Mouse (Mus musculus) lung, embryonic 14.5 days (tissue): Measurements from ENCODE around the gene Mmd. TPM values are rescaled to one million over a fixed set of nuclear protein-coding genes. Genes with fewer than 3 reads are reported as not detected.
A peak's percentile ranks its signal among the peaks of the same experiment; 100 is the strongest.

Experiments
- ATAC-seq: fragments of 200-750 bp; cut with Nextera tagmentation; 2 replicates; pipeline ENCODE4 v1.8.0; 2017; ENCODE audit warnings: mild to moderate bottlenecking, moderate TSS enrichment, moderate library complexity; ENCODE audit not compliant: insufficient read depth
- DNase-seq: peaks from one replicate; pipeline ENCODE4 v3.0.0-alpha.2; 2015
- H3K27ac ChIP-seq: fragments of 300-500 bp; sonication (generic); 2 replicates; pipeline ENCODE4 v1.5.1; 2014; ENCODE audit warnings: low read depth, mild to moderate bottlenecking, moderate library complexity
- H3K27me3 ChIP-seq: fragments of 300-500 bp; sonication (generic); 2 replicates; pipeline ENCODE4 v1.6.1; 2014; ENCODE audit warnings: low read length, control low read depth; ENCODE audit not compliant: insufficient read depth
- H3K36me3 ChIP-seq: fragments of 300-500 bp; sonication (generic); 2 replicates; pipeline ENCODE4 v1.6.1; 2014; ENCODE audit warnings: control low read depth; ENCODE audit not compliant: insufficient read depth
- H3K4me1 ChIP-seq: fragments of 300-500 bp; sonication (generic); 2 replicates; pipeline ENCODE4 v1.6.1; 2014; ENCODE audit warnings: antibody characterized with exemption, control low read depth; ENCODE audit not compliant: insufficient read depth
- H3K4me2 ChIP-seq: fragments of 300-500 bp; sonication (generic); 2 replicates; pipeline ENCODE4 v1.6.1; 2014; ENCODE audit warnings: mild to moderate bottlenecking
- H3K4me3 ChIP-seq: fragments of 300-500 bp; sonication (generic); 2 replicates; pipeline ENCODE4 v1.5.1; 2014; ENCODE audit warnings: low read depth, low read length
- H3K9ac ChIP-seq: fragments of 300-500 bp; sonication (generic); 2 replicates; pipeline ENCODE4 v1.6.1; 2014
- H3K9me3 ChIP-seq: fragments of 300-500 bp; sonication (generic); 2 replicates; pipeline ENCODE4 v1.6.1; 2016; ENCODE audit warnings: low read depth, low read length, control low read depth
- CTCF ChIP-seq: IDR thresholded peaks from 2 replicates; pipeline ENCODE4 v1.5.1; 2016; ENCODE audit warnings: antibody characterized with exemption, low read depth
- WGBS: fragments of 180-500 bp; shearing (Covaris S2); extraction: QIAGEN DNeasy Blood & Tissue Kit; methylation state at CpG from one replicate; pipeline ENCODE4 v1.1.7; 2014; 5-methylcytosine and 5-hydroxymethylcytosine counted together
- polyA plus RNA-seq: library from polyadenylated mRNA; unstranded; fragments of >200 nt; fragmentation: Nextera tagmentation; extraction: Ambion mirVana; gene quantifications from 2 replicates; pipeline ENCODE4 v1.2.1, GENCODE M21; 2014

The Mmd gene
- 31.5 and 33.9 TPM in 2 replicates for polyA plus RNA-seq

- Histone ChIP-seq H3K4me2 (peak within 1 kb of the TSS; percentile 71), H3K4me1 (0 out of 2 replicates have a peak, but pooled peaks cover 9% of the 10 kb centered on the region), H3K9ac (peak within 1 kb of the TSS; percentile 90), H3K36me3 (no peaks in the 10 kb centered on the region), H3K9me3 (no peaks in the 10 kb centered on the region), H3K27me3 (no peaks in the 10 kb centered on the region), H3K4me3 (peak within 1 kb of the TSS; percentile 83), H3K27ac (peak within 1 kb of the TSS; percentile 78)
- TF ChIP-seq CTCF: peak; percentile 41
- DNase-seq (peak; percentile 99), ATAC-seq (peak; percentile 99)
- under 1% methylated on average over 44 of the region's 51 CpGs for WGBS
These were observed at the start of gene Mmd for GRCm38 (mm10) chr11:90249025-90249650. TSS of gene Mmd (plus strand) at chr11:90249456.

- ATAC-seq (no peak), DNase-seq (no peak)
- 0 out of 2 replicates have a peak, but pooled peaks cover 2% of the 10 kb centered on the region for H3K4me1 ChIP-seq
- H3K36me3 ChIP-seq: no peaks in the 10 kb centered on the region
- H3K27ac ChIP-seq: no peak overlapping the region
- no peaks in the 10 kb centered on the region for H3K9me3 ChIP-seq
- 83% methylated on average over 2 of the region's 2 CpGs for WGBS
- no peak overlapping the region for H3K9ac ChIP-seq
- no peak overlapping the region for H3K4me2 ChIP-seq
- TF ChIP-seq CTCF: no peak
- no peak overlapping the region for H3K4me3 ChIP-seq
- H3K27me3 ChIP-seq: no peaks in the 10 kb centered on the region
These were observed 48.4 kb upstream of the Mmd start for GRCm38 (mm10) chr11:90200826-90201225.

DNA sequence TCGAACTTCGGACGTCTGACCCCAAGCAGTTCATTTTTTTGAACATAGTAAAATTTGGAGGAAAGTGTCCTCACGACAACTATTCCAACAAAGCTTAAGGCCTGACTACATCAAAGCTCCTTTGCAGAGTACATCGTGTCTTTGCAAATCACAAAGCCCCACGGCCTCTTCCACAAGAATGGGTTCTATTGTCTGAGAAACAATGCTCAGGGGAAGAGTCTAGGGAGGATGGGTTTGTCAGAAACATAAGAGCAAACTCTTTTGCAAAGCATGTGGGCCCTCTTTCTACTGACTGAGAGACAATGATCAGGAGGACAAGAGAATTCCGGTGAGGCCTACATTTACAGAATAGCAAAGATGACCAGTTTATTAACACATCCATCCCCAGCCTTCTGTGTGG is 35.0 kb upstream of the Mmd start:
- H3K9ac ChIP-seq: no peak overlapping the region
- no peak overlapping the region for H3K4me3 ChIP-seq
- no peaks in the 10 kb centered on the region for H3K36me3 ChIP-seq
- no peak overlapping the region for H3K4me2 ChIP-seq
- no peaks in the 10 kb centered on the region for H3K27me3 ChIP-seq
- TF ChIP-seq CTCF: no peak
- 80% methylated on average over 7 of the region's 7 CpGs for WGBS
- no peaks in the 10 kb centered on the region for H3K4me1 ChIP-seq
- no peak for DNase-seq
- no peak for ATAC-seq
- H3K27ac ChIP-seq: no peak overlapping the region
- no peaks in the 10 kb centered on the region for H3K9me3 ChIP-seq

DNA sequence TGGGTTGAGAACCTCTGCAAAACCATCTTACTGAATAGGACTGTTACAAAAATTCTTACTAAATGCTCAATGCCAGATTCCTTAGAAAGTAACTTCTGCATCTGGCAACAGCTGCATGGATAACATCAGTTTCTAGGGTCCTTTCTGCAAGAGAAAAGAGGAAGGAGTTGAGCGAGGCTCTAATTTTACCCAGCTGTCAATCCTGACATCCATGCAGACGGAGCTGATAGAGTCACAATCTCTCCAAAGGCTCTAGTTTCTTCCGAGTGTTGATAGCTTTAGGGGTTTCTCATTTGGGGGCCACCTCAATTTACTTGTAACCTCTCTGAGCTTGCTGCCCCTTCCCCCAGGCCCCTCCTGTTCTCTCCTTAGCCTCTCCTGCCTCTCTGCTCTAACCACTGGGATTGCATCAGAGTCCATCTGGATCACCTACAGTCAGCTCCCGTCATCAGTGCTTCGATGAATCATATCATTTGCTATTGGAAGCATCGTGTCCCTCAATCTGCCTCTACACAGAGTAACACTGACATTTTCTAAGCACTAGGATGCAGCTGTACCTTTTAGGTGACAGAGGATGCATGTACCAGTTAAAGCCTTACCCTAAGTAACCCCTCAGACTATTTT is 29.1 kb upstream of the Mmd start:
- H3K9me3 ChIP-seq: no peaks in the 10 kb centered on the region
- ATAC-seq (no peak), DNase-seq (no peak)
- no peak overlapping the region for H3K27ac ChIP-seq
- H3K4me1 ChIP-seq: no peaks in the 10 kb centered on the region
- H3K27me3 ChIP-seq: no peaks in the 10 kb centered on the region
- H3K4me2 ChIP-seq: no peak overlapping the region
- H3K4me3 ChIP-seq: no peak overlapping the region
- no peak overlapping the region for H3K9ac ChIP-seq
- WGBS: 65% methylated on average over 6 of the region's 6 CpGs
- no peak for TF ChIP-seq CTCF
- H3K36me3 ChIP-seq: no peaks in the 10 kb centered on the region

DNA sequence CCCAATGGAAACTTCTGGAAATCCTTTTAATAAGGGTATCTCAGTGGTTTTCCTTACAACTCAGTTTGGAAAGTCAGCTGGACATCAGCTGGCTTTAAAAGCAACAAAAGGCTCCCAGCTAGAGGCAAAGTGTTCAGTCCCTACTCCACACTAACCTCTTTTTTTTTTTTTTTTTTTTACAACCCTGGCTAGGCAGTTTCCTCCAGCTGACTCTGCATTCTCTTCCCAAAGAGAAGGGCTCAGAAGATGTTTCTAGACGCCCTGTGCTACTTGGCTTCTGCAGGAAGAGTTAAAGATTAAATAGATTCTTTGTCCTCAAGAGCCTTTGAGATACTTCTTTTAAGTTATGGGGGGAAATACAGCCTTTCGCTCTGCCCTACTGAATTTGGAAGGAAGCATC is 28.5 kb upstream of the Mmd start:
- no peaks in the 10 kb centered on the region for H3K36me3 ChIP-seq
- ATAC-seq (no peak), DNase-seq (no peak)
- H3K9me3 ChIP-seq: no peaks in the 10 kb centered on the region
- H3K9ac ChIP-seq: no peak overlapping the region
- H3K4me3 ChIP-seq: no peak overlapping the region
- no peak overlapping the region for H3K27ac ChIP-seq
- no peak overlapping the region for H3K4me2 ChIP-seq
- no peaks in the 10 kb centered on the region for H3K27me3 ChIP-seq
- TF ChIP-seq CTCF: no peak
- WGBS: 35% methylated on average over 2 of the region's 2 CpGs
- no peaks in the 10 kb centered on the region for H3K4me1 ChIP-seq

- Histone ChIP-seq H3K9me3 (no peaks in the 10 kb centered on the region), H3K27me3 (no peaks in the 10 kb centered on the region), H3K9ac (no peak overlapping the region), H3K4me2 (no peak overlapping the region), H3K4me3 (no peak overlapping the region), H3K36me3 (no peaks in the 10 kb centered on the region), H3K27ac (no peak overlapping the region), H3K4me1 (no peaks in the 10 kb centered on the region)
- ATAC-seq (no peak), DNase-seq (peak; percentile 50)
- no peak for TF ChIP-seq CTCF
- WGBS: 44% methylated on average over 11 of the region's 11 CpGs
These were observed 24.3 kb upstream of the Mmd start for GRCm38 (mm10) chr11:90224914-90225470.
